Mouse (Mus musculus): ENCODE data around the gene Cdc40.

Gene Cdc40

DNA sequence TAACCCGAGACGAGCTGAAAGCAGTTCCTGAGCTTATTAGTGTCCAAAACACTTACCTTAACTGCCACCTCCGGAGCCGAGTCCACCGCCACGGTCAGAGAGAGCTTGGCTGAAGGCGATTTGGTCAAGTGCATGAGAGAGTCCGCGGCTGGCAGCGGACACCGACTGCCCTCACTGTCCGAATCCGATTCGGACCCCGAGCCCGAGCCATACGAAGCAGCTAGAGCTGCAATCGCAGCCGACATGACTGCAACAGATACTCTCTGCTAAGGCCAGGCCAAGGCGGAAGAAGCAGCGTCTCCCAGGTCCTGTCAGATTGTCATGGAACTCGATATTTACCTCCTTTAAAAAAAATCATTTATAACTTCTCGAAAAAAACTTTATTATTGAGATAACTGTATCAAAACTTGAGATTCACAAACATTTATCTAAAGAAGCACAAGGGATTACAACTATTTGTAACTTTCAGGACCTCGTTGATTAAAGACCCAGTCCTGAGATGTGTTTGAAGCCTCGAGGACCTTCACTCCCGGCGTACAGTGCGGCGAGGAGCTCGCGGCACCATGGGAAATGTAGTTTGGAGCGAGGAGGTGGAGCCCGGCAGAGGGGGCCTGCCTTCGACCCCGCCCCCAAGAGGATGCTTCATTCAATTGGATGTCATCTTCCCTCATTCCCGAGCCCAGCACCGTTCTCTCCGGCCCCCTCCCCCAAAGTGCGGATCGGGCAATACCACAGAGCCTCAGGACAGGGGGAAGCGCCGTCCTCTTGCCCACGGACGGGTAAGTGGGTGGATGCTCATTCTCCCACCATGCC lies at the start of gene Cdc40, which contains the start of gene Wasf1:
TSS of gene Cdc40 (minus strand) at position 481 of the 813 bp plus-strand sequence.
TSS of gene Wasf1 (plus strand) at position 645 of the 813 bp plus-strand sequence.
- DNase-seq (ENCODE audit: low read depth, low spot score) = peak; percentile 95

DNA sequence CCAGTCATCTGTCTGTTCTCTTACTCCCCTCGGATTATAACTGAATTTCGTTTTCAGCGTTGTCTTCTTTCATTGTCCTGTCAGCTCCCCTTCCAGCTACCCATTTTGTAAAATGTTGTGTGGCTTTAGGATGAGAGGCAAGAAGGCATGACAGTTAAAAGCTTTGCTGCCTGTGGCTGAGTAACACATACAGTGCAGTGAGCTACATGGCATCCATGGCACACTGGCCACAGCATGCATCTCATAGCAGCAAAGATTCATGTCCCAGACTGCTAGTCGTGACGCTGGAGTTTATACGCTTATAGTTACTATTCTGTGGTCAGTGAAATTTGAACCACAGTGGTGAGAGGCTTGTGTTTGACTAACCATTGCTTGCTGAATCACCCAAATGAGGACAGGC lies 36.4 kb upstream of the Cdc40 start:
- no peak for DNase-seq (ENCODE audit: low read depth, low spot score)

DNA sequence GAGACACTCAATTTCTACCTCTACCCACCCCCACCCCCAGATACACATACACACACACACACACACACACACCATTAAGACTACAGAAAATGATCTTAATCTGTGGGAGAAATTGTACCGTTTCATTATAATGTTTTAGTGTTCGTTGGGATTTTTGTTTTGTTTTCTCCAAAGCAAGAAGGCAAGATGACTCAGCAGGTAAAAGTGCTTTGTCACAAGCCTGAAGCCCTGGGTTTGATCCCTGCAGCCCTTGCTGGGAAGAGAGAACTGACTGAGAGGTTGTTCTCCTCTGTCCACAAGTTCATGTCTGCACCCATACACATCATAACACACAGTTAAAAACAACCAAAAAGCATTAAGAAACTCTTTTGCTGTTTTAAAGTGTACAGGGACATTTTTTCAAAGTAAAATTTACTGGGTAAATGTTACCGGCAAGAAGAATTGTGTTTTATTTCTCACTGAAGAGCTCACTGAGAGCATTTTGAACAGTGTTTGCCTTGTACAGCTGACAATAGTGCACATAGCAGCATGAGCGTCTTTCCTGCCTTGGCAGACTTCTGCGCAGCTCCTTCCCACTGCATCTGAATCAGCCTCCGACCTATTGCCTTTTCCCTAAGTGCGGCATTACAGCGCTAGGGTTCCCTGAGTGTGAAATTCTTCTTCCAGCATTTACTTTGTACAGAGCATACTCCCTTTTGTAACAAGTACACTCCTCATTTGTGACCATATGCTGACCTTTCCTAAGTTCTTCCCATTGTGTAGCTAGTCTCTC lies 35.7 kb upstream of the Cdc40 start:
- no peak for DNase-seq (ENCODE audit: low read depth, low spot score)

DNA sequence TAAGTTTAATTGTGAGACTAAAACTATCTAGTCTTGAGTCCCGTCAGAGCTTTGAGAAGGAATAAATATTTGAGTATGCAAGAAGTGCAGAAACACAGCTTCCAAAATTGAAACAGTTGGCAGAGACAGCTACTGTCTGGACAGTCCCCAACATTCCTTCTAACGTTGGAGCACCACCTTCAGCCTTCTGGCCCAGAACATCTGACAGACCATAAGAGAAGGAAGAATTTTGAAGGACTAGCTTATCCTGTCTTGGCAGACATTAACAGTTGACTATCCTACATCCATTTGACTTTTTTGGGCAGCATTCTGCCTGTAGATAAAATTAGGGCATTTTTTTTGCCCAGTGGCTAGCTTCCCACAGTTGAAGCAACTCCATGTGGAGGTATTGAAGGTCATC lies 32.1 kb upstream of the Cdc40 start:
- DNase-seq (ENCODE audit: low read depth, low spot score) = no peak

DNA sequence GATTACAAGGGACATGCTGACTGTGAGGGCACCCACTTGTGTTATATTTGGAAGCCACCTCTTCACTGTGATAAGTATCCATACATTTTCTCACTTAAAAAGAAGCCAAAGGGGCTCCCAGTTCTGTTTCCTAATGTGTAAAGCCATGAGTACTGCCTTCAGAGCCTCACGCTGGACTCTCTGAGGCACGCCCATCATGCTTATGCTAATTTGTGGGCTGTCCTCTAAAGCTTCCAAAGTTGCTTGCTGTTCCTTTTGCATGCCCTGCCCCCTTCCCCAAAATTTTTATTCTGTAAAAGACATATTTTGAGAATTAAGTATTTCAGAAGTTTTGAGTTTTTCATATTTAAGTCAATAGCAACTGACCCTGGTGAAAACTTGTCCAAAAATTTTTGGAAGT lies 27.7 kb upstream of the Cdc40 start:
- no peak for DNase-seq (ENCODE audit: low read depth, low spot score)

DNA sequence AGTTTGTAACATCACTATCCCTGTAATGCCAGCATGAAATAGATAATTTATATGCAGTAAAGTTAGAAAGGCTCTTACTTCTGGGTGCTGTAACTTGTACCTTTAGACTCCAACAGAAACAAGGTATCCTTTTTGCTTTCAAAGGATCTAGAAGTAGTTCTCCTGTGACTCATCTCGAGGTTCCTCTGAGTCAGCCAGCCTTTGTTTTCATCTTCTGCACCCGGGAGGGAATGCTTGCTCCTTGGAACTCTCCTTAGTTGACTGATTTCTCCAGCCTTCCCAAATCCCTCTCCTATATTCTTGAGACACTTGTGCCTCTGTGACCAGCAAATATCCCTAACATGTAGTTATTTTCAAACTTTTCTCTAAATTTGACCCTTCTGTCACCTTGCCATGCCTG lies 25.5 kb upstream of the Cdc40 start:
- no peak for DNase-seq (ENCODE audit: low read depth, low spot score)

DNA sequence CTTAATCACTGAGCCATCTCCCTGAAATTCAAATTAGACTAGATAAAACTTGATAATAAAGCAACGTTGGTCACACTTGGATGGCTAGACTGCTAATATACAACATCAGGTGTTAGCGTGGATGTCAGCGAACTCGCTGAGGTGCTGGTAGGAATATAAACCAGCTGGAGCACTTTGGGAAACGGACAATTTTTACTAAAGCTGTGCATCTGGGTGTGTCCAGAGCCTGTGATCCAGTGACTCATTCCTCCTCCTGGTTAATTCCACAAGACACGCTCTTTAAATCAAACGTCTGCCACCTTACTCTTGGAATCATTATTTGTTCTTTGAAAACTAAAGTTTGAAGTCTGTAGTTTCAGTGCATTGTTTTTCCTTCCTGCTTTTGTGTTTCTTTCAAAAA lies 23.7 kb upstream of the Cdc40 start:
- DNase-seq (ENCODE audit: low read depth, low spot score) = no peak

DNA sequence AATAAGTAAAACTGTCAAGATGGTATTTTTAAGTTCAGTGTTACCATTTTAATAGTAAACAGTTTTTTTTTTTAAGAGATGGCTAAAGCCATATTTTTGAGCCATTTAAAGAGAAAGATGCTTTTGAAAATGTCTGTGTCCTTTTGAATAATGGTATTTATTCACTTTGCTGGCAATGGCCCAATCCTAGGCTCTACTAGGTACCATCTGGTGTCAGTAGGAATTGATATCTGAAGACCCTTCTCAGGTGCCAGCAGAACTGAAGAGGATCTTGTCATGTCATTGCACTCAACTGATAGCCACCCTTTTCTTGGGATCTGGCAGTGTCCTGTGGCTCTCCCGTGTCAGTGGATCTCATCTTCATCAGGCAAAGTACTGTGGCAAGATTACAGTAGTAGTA lies 23.0 kb upstream of the Cdc40 start:
- no peak for DNase-seq (ENCODE audit: low read depth, low spot score)

DNA sequence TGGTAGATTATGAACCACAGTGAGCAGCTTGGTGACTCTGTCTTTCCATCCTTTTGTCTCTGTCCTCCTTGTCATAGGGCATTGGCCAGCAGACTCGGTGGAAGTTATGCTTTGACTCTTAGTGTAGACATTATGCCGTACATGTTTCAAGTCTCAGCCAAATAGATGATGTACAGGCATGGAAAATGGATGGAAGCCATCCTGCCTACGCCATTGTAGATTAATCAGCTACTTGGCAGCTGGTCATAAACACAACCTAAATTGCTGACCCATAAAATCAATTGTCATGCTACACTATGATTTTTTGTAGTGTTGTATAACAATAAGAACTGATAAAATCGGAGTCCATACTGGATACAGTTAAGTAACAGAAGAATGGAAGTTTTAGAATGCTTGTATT lies 18.7 kb upstream of the Cdc40 start:
- DNase-seq (ENCODE audit: low read depth, low spot score) = no peak

DNA sequence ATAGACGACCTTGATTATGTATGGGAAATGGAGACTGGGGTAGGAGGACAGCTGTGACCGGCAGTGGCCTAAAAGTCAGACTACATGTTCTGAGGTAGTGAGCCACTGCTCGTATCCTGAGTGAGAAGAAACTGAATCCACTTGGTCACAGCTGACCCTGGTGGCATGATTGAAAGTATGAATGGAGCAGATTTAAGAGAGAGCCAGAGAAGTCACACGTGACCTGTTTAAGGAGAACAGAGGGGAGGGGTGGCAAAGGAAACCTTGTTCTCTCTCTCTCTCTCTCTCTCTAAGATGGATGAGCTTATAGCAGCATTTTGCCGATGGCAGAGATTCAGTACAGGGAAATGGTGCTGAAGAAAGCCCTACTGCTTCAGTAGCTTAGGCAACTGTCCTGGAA lies 13.5 kb upstream of the Cdc40 start:
- no peak for DNase-seq (ENCODE audit: low read depth, low spot score)

DNA sequence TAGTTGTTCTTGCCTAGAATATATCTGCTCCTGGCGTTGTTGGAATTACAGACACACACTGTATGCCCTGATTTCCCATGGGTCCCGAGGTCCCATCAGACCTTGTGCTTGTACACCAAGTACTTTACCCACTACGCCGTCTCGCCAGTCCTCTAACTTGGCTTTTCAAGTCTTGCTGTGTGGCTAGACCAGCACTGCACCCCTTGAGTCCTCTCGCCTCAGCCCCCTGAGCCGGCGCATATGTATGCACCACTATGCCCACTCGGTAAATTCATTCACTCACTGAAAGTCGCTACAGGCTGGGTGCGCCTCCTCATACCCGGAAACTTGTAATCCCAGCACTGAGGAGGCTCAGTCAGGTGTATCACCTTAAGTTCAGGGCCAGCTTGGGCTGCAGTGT lies 12.7 kb upstream of the Cdc40 start:
- no peak for DNase-seq (ENCODE audit: low read depth, low spot score)

DNA sequence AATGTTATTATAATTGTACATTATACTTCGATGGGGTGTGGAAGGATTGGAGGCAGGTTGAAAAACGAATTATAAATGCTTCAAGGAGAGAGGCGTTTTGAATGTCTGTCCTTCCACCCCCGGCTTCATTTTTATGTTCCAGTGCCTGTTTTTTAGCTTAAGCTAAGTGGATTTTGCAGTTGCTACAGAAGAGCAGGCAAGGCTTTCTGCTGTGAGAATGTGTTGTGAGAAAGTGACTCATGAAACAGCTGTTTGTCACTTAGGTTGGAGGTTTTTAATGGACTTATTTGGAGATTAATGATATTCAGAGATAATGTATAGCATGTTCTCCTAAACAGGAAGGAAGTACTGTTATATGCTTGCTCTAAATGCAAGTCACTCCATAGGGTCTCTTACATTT lies 6.0 kb upstream of the Cdc40 start:
- DNase-seq (ENCODE audit: low read depth, low spot score) = no peak

DNA sequence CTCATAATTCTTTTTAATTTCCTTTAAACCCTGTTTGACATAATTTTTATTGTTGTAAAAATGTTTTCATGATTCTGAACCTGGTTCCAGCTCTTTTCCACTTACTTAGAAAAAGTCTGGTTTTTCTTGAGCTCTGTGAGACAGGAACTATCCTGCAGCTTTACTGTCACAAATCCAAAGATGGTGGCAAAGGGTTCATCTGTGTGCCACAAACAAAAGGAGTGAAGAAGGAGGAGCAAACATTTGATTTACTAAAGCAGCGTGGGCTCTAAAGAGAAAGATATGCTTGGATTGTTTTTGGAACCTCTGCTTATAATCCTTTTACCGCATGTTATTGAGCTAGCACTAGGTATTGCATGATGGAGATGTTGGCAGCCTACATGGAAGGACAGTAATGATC lies 4.2 kb upstream of the Cdc40 start:
- no peak for DNase-seq (ENCODE audit: low read depth, low spot score)

DNA sequence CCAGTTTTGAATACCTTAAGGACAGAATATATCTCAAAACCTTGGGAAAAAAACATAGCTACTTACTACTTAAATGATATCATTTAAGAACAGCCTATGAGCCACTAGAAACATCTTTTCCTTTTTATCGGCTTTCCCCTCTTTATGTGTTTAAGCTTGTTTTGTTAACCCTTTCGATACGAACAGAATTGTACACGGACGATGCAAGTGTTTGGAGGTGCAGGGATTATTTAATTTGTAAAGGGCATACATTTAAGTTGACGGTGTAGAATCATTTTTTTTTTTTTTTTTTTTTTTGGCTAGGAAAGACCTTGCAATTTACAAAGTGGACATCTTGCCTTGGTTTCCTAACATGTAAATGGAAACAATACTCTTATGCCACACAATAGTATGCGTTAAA lies 2.3 kb upstream of the Cdc40 start:
- no peak for DNase-seq (ENCODE audit: low read depth, low spot score)

DNA sequence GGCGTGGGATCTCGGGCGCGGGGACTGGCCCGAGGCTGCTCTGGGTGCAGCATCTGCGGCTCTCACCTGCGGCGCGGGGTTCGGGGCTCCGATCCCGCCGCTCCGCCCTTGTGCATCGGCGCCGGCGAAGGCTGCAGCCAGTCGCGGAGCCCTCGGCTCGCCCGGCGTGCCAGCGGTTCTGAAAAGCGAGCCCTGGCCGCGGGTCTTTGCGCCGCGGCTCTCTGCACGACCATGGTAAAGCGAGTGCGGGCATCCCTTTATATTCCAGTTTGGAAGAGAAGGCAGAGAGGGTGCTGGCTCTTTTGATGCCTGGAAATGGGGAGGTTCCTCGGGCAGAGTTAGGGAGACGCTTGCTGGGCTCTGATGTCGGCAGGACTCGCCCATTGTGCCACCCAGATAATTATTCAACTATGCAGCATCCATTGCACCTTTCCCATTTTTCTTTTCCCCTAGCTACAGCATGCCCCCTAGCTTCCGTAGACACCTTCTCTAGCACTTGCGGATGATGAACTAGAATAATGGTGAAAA lies 1.2 kb upstream of the Cdc40 start:
- peak; percentile 13 for DNase-seq (ENCODE audit: low read depth, low spot score)

DNA sequence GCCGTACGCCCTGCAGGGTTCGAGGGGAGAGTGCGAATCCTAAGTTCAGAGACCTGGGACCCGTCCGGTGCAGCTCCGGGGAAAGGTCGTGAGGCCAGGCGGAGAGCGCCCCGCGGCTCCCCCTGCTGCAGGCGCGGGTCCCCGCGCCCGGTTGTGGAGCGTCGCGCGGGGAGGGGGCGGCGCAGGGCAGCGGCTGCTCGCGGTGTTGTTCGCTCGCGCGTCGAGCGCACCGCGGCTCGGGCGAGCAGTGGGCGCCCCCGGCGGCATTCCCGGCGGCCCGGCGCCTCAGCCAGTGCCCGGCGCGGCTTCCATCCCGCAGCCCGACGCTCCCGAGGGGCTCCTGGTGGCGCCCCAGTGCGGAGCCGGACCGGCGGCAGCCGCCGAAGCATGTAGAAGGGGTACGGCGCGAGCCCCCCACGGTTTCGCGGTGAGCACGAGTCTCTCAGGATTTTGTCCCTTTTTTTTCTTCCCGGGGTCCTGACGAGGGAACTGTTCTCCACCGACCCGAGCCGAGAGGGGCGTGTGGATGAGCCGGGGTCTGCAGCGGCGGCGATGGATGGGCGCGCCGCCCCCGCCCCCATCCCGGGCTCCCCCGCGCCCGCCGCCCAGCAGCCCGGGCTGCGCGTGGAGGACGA lies 650 bp upstream of the Cdc40 start:
- DNase-seq (ENCODE audit: low read depth, low spot score) = no peak

DNA sequence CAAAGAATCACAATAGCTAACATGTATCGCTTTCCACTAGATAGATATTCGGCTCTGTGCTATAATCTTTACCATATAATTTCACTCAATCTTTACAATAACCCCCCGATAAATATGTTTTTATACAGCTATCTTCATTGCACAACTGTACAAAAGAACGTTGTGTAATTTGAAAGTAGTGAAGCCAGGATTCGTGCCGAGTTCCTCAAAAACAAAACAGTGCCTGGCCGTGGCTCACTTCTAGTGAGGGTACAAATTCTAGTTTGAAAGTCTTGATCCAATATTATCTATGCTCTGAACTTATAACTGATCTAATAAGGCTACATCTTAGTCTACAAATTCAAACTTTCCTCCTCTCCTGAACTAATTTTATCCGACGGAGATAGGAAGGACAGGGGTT lies 778 bp downstream of the Cdc40 start:
- no peak for DNase-seq (ENCODE audit: low read depth, low spot score)

DNA sequence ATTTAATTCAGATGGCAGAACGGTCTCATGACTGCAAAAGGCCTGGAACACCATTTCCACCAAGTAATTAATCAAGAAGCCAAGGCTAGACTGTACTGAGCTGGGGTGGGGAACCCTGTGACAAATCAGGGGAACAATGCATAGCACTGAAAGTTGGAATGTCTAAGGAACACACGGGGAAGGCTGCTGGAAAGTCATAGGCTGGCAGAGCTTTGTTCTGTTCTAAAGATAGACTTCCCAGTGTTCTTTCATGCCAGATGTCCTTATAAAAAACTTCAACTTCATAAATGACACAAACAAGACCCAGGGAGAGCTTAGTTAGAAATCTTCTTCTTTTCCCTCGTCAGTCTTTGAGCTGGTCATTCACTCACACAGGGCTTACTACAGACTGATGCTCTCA lies 1.9 kb downstream of the Cdc40 start:
- DNase-seq (ENCODE audit: low read depth, low spot score) = no peak

DNA sequence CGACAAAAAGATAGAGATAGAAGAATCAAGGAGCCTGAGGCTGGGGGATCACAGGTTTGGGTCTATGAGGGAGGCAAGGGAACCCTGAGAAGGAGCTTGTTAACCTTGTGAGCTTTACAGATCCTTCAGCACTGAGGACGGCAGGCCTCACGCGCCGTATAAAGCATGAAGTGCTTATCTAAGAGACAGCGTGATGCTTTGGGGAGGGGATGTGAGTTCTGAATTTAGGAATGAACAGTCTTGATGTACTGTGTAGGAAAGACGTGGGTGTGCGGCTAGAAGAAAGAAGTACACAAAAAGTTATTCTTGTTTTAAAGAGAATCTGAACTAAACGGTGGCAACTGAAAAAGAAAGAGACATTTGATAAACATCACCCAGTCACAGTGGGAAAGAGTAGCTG lies 3.1 kb downstream of the Cdc40 start:
- no peak for DNase-seq (ENCODE audit: low read depth, low spot score)

DNA sequence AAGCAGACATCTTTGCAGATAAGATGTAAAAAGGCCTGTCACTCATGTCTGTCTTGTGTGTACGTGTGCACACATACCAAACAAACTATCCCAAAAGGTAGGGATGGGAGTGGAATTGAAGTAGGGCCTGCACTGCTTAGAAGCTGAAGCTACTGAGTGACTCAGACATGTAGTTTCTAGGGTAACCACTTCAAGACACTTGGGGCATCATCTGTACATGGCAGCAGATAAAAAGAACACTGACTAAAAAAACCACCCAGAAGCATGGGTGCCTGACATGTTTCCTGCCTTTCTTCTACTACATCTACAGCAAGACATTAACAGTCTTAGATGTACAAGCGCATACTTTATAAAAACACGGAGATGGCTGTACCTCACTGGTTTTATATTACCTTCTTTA lies 4.9 kb downstream of the Cdc40 start:
- DNase-seq (ENCODE audit: low read depth, low spot score) = no peak

DNA sequence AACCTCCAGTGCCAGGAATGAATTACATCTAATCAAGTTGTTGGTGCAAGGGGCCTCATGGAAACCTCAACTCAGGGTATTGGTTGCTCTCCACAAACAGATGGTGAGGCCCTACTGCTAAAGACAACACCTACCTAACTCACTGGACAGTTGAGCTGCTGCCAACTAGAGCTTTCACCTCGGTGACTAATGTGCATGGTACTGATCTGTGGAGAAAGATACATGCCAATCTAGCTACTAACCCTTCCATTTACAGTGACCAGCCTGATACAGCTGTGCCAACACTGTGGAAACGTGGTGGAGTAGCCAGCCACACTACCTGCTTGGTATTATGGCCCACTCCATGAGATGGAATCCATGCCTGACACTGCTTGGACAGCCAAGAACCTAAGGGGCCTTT lies 11.1 kb downstream of the Cdc40 start:
- DNase-seq (ENCODE audit: low read depth, low spot score) = no peak

DNA sequence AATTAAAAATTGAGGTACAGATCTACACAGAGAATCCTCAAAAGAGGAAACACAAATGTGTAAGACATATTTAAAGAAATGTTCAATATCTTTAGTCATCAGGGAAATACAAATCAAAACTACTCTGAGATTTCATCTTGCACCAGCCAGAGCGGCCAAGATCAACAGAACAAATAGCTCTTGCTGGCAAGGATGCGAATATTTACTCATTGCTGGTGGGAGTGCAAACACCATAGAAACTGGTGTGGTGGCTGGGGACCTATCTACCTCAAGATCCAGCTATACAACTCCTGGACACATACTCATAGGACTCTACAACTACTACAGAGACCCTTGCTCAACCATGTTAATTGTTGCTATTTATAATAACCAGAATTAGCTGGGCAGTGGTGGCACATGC lies 11.8 kb downstream of the Cdc40 start:
- no peak for DNase-seq (ENCODE audit: low read depth, low spot score)

All from WW6 (cell line).